Mouse (Mus musculus): ENCODE results near the gene Tmed2.
"Not testable (repeated sequence)": the region's sequence is repeated elsewhere in the genome, so short reads cannot be mapped to it uniquely, and the experiment has no call there.

Tmed2 gene

GRCm38 (mm10) chr5:124578633-124579317, 38.3 kb downstream of the Tmed2 start, which contains the start of the genes Eif2b1 and Gtf2h3:
Gene Eif2b1, minus strand, starts transcription at chr5:124579131.
Gene Gtf2h3, plus strand, starts transcription at chr5:124579140.
- peak; percentile 95 for DNase-seq (ENCODE audit: low spot score)

DNA sequence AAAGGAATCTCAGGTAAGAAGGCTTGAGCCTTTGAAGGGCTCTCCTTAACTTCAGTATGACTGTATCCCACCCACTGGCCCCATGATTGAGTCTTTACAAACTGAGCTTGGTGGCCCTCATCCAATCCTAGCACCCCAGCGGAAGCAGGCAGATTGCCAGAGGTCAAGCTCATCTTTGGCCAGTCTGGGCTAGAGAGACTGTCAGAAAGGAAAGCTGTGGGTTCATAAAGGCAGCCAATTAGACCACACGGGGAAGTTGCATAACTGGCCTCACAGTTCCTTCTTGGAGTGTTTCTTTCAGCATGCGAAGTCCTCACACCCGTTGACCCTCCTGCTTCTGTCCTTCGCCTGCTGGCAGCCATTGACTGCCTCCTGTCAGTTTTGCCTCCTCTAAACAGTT, 42.0 kb downstream of the Tmed2 start:
- no peak for DNase-seq (ENCODE audit: low spot score)

- DNase-seq (ENCODE audit: low spot score) = no peak
These were observed 52.3 kb downstream of the Tmed2 start for GRCm38 (mm10) chr5:124592768-124593167.

GRCm38 (mm10) chr5:124598224-124599174, 58.0 kb downstream of the Tmed2 start:
- peak; percentile 86 for DNase-seq (ENCODE audit: low spot score)

GRCm38 (mm10) chr5:124599726-124600125, 59.2 kb downstream of the Tmed2 start:
- not testable (repeated sequence) for DNase-seq (ENCODE audit: low spot score)

All from urinary bladder, postnatal 25 days (tissue).